Mouse (Mus musculus) heart, postnatal 25 days (tissue): ENCODE data around the gene Ddi2. TPM values are rescaled to one million over a fixed set of nuclear protein-coding genes. Genes with fewer than 3 reads are reported as not detected.
"Not testable (repeated sequence)": the region's sequence is repeated elsewhere in the genome, so short reads cannot be mapped to it uniquely, and the experiment has no call there.

Experiments
- DNase-seq: peaks from one replicate; pipeline ENCODE4 v3.0.0; 2022; ENCODE audit warnings: low spot score
- intact Hi-C: fragments of 180-260 bp; cut with DNase I; formaldehyde crosslinking; loops from one replicate; pipeline ENCODE4 v1.15.1; 2025
- total RNA-seq, 2 experiments: library from RNA; stranded (reverse); gene quantifications; 2 replicates each; pipeline ENCODE4 v1.2.3; 2021

Ddi2 gene
- 10 to 100 TPM; 28.4 to 34.4 TPM for total RNA-seq

DNA sequence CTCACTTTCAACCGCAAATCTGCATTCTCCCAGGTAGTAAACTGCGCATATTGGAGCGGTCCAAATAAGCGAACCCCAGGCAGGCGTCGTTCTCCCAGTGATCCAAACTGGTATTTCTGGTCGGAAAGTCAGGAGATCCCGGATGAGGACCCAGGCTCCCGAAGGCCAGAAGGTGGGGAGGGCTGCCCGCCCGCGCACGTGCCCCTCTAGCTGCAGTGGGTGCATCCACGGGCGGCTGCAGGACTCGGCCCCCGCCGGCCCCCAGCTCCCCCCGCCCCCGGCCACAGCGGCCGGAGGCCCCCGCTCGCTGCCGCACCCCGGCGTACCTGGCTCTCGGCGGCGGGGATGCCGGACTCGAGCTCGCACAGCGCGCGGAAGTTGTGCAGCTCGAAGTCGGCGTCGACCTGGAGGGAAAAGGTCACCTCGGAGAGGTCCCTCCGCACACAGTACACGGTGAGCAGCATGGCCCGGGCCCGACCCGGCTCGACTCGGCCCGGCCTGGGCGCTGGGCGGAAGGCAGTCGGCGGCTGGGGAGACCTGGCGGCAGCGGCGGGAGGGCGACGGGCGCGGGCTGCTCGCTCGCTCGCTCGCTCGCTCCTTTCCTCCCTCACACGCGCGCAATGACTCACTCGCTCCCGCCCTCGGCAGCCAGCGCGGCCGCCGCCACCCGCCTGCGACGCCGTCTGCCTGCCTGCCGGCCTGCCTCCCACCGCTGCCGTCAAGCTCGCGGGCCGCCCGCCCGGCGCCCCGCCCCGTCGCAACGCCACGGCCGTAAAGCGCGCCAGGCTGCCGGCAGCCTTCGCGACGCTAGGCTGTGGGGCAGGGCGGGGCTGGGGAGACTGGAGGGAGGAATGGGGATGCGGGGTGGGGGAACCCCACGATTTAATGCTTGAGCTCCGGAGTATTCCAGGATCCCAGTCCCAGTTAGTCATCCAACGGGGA lies at the start of gene Ddi2:
Gene Ddi2 (minus strand): TSS at position 689 of the 942 bp plus-strand sequence.
- DNase-seq, result peak; percentile 88
- intact Hi-C loops, result loop anchor here (1.0 to 5.0 kb wide), 2 partner anchors 59 to 69 kb away; partner anchors contain the start of genes Casp9, Dnajc16 and Plekhm2

GRCm38 (mm10) chr4:141773019-141773418 lies 49.8 kb upstream of the Ddi2 start:
- intact Hi-C loops, DNase-seq: not testable (repeated sequence)

DNA sequence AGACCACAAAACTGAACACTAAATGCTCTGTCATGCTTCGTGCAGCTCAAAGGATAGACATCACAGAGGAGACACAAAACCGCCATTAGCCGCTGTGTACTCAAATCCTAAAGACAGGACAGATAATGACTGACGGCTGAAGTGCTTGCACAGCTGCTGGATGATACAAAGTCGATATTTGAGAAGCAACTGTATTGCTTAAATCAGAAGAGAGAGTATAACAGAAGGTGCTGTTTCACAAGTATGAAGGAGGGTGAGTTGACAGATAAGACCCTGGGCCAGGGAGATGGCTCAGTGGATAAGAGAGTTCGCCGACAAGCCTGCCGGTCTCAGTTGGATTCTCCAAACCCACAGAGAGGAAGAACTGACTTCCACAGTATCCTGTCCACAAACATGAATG lies 48.6 kb upstream of the Ddi2 start:
- no peak for DNase-seq
- intact Hi-C loops, result no loop called here

DNA sequence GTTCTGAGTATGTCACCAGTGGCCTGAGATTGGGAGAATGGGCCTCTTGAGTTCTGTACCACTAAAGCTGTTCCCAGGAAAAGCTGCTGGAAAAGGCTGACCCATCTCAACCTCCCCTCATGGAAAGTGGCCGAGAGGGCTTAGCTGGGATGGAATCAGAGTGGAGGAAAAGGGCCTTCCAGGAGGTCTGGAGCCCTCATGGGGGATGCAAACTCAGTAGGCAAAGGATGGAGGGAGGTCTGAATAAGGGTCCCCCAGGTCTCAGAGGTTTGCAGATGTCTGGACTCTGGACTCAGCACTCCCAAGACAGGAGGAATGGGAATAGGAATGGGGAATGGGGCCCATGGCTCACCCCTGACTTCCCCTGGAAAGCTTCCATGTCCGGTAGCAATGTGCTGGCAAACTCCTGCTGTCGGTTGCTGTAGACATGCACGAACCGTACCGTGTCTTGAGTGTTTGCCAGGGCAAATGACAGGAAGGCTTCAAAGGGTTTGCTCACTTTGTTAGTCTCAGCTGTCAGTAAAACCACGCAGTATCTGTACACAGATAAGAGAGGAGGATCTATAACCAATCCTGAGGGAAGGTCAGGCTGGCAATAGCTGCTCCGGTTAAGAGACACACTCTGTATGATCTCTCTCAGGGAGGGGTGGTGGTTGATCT lies 46.4 kb upstream of the Ddi2 start:
- DNase-seq, result no peak
- intact Hi-C loops, result no loop called here

DNA sequence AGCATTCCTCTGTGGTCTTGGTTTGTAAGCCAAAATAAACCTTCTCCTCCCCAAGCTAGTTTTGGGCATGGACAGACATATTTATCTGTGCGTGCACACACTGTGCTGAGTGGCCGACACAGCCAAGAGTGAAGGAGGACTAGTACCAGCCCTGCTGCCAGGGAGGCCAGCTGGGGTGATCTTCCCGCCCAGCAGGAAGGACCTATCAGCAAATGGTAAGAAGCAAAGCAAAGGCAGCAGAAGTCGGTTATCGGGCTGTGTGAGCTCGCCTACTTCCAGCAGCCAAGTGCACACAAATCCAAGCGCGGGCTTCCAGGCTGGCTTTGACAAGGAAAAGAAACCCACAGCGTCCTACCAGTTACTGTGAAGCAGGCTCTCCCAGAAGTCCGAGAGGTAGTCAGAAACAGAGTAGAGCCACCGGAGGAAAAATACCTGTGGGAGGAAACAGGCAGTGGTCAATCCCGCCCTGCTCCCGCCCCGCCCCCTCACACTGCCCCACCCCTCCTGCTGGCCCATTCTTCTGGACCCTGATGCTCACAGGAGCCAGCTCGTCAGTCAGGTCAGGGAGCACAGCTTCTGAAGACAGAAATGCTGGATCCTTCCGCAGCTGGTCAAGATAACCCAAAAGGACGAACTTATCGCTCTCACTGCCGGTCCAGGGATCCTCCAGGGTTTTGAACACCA lies 44.3 kb upstream of the Ddi2 start:
- intact Hi-C loops, result no loop called here
- peak; percentile 76 for DNase-seq

GRCm38 (mm10) chr4:141766668-141767352 lies 43.6 kb upstream of the Ddi2 start:
- intact Hi-C loops, result no loop called here
- DNase-seq, result no peak

GRCm38 (mm10) chr4:141766316-141766667 lies 43.1 kb upstream of the Ddi2 start:
- intact Hi-C loops, result no loop called here
- no peak for DNase-seq

DNA sequence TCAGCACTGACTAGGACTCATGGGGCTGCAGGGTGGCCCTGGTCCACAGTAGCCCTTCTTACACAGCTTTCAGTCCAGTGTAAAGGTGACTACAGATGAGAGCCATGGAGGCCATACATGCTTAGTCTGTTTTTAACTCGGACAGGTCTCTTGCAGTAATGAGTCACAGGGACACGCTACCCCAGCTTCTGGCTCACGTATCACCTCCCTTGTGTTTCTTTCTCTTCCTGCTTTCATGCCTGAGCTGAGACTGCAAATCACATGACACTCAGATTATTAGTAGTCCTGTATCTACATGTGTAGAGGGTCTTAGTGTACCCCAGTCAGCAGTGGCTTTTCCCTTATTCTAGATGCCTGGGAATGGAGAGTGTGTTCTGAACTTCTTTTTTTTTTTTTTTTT lies 41.8 kb upstream of the Ddi2 start:
- no peak for DNase-seq
- intact Hi-C loops, result no loop called here

GRCm38 (mm10) chr4:141763476-141763875 lies 40.3 kb upstream of the Ddi2 start:
- intact Hi-C loops, result no loop called here
- no peak for DNase-seq

DNA sequence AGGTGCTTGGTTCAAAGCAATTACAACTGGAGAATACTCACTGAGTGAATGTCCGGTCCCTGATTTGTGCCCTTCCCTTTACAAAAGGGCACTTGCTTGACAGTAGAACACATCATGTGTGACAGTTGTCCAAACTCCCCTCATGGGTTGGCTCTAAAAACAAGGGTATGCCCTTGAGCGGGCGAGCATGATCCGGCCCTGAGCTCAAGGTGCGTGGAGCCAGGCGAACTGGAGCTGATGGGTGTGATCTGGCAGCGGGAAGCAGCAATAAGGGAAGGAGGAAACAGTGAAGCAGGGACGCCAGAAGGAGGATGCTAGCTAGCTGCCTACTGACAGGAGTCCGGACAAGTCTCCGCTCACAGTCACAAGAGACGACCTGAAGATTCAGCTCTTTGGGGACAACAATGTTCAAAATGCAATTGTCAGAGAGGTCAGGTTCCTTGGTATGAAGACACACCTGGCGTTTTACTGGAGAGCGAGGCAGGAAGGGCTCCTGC lies 38.9 kb upstream of the Ddi2 start:
- intact Hi-C loops, result no loop called here
- DNase-seq, result no peak

GRCm38 (mm10) chr4:141760942-141761341 lies 37.7 kb upstream of the Ddi2 start:
- no peak for DNase-seq
- intact Hi-C loops, result no loop called here

GRCm38 (mm10) chr4:141758874-141759542 lies 35.8 kb upstream of the Ddi2 start:
- intact Hi-C loops, result no loop called here
- no peak for DNase-seq

- DNase-seq, result no peak
- intact Hi-C loops, result no loop called here
Observed at GRCm38 (mm10) chr4:141757124-141757523, 33.9 kb upstream of the Ddi2 start.

DNA sequence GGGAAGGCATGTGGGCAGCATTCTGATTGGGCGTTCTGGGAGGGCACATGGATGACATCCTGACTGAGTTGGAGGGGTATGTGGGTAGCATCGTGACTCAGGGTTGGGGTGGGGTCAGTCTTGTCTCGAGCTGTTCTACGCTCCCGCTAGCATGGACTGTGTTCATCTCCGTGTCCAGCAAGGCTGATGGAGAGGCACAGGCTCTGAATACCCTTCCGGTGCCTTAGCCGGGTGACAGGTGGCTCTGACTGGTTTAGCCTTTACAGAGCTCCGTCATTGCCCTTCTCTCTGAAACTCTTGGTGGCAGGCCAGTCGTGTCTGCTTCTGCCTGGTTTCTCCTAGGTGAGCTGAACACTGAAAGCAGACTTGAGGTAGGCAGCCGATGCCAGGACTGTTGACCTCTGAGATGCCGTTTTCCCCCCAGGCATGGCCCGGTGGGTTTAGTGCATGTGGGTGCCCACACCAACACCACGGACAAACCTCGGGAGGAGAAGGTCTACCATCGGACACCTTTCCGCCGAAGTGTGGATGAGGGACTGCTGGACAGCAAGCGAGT lies 32.2 kb upstream of the Ddi2 start:
- intact Hi-C loops, result no loop called here
- DNase-seq, result no peak

- DNase-seq, result no peak
- intact Hi-C loops, result no loop called here
Observed at GRCm38 (mm10) chr4:141752076-141752421, 28.8 kb upstream of the Ddi2 start.

DNA sequence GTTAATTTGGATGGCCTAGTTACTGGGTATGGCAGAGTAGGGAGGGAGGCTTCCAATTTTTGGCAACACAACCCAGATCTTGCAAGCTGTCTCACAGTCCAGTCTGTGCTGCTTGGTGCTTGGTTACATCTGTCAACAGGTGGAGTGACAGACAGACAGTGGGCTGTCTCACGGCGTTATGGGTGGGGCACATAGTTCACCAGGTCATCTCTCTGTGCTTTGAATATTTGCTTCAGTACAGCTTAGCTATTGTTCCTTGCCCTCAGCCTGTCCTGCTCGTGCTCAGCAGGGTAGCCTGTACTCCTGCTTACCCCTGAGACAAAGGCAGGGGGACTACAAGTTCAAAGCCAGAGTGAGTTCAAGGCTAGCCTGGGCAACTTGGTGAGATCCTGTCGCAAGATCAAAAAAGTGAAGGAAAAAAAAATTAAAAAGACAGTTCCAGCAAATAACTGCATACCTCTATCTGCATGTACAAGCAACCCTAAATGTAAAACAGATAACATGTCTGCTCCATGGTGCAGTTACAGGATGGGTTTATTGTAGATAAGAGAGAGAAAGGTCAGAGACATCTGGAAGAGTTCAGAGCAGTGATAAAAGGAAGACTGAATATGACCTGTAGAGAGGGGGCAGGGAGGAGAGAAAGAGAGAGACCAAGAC lies 28.3 kb upstream of the Ddi2 start:
- no peak for DNase-seq
- intact Hi-C loops, result no loop called here

GRCm38 (mm10) chr4:141750826-141751225 lies 27.6 kb upstream of the Ddi2 start:
- intact Hi-C loops, result no loop called here
- no peak for DNase-seq

DNA sequence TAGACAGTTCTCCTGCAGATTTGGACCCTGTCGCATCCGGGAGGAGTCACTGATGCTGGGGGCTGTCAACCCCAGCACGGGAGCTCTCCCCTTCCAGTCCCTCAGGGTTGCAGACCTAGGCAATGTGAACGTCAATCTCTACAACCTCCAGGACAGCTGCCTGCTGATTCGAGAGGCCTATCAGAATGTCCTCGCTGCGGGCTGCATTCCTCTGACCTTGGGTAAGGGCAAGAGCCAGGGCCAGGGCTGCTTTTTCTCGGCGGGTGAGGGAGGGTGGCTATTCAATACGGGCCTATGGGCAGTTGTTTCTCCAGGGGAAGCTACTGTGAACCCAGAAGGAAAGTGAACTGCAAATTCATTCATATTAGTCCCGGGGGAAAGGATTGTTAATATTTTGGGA lies 26.3 kb upstream of the Ddi2 start:
- no peak for DNase-seq
- intact Hi-C loops, result no loop called here
